Mouse (Mus musculus): ENCODE data around the gene Slc15a1. TPM values are rescaled to one million over a fixed set of nuclear protein-coding genes. Genes with fewer than 3 reads are reported as not detected.

The Slc15a1 gene
- polyA plus RNA-seq (2015; fragmentation: Nextera tagmentation; extraction: Ambion mirVana) = 0.70 TPM in 1 of 2 replicates, not detected in the other

DNA sequence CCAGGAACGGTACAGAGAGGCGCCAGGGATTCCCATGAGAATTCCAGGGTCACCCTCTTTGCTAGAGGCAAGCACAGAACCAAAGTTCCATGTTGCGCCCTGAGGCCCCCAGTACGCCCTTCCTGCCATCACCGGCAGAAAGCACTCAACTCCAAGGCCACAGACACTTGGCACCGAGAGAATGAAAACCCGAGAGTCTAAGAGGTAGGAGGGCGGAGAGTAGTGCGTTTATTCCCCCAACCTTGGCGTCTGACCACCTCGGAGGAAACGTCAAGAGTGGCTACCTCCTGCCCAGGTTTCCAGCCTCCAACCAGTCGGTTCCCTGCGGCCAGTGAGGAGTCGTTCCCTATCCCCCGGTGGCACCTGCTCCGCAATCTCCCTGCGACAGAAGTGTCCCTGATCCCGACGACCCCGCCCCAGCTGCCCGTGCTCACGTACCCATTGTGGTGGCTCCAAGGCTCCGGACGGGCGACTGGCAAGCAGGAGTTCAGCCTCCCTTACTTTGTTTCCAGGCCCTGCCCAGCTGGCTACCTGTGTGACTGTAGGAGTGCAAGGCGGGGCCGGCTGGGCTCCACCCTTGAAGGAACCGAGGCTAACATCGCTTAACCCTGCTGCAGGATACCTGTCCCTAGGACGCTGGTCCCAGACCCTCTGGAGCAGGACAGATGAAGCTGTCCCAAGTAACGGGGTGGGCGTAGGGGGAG lies at the start of gene Slc15a1:
Gene Slc15a1, minus strand, starts transcription at position 472 of the 704 bp plus-strand sequence.
- H3K4me1 ChIP-seq = 0 out of 2 replicates have a peak, but pooled peaks cover 4% of the 10 kb centered on the region
- 12% methylated on average over 33 of the region's 33 CpGs for WGBS
- no peaks in the 10 kb centered on the region for H3K9me3 ChIP-seq (replicated peaks)
- H3K36me3 ChIP-seq = no peaks in the 10 kb centered on the region
- H3K27me3 ChIP-seq (replicated peaks) = peaks cover 29% of the 10 kb centered on the region
- no peak for ATAC-seq (ENCODE audit: low FRiP score)
- no peak within 1 kb of the TSS for H3K27ac ChIP-seq (replicated peaks)
- peak within 1 kb of the TSS; percentile 36 for H3K4me2 ChIP-seq
- H3K4me3 ChIP-seq (replicated peaks) = 0 out of 2 replicates have a peak within 1 kb of the TSS, but pooled peaks have one; percentile 0
- no peak within 1 kb of the TSS for H3K9ac ChIP-seq (replicated peaks)

DNA sequence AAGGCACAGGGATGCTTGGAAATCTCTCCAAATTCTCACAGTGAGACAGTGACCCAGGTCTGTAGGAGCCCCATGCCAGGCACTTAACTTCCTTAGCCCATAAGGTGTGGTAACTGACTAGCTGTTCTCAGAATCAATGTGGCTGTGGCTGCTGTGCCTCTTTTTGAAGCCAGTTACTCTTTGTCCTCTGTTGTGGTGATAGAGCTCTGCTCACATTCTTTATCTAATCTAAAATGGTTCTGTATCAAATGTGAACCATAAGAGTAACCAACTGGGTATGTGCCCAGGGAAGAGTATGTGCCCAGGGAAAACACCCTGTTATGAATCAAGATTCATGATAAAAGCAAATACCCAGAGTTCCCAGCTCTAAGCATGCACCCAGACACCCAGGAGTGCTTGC lies 48.7 kb upstream of the Slc15a1 start:
- Histone ChIP-seq H3K4me3 (replicated peaks) (no peak overlapping the region), H3K9me3 (replicated peaks) (no peaks in the 10 kb centered on the region), H3K4me2 (no peak overlapping the region), H3K9ac (replicated peaks) (no peak overlapping the region), H3K27me3 (replicated peaks) (no peaks in the 10 kb centered on the region), H3K27ac (replicated peaks) (no peak overlapping the region), H3K4me1 (no peaks in the 10 kb centered on the region), H3K36me3 (0 out of 2 replicates have a peak, but pooled peaks cover 13% of the 10 kb centered on the region)
- no peak for ATAC-seq (ENCODE audit: low FRiP score)

DNA sequence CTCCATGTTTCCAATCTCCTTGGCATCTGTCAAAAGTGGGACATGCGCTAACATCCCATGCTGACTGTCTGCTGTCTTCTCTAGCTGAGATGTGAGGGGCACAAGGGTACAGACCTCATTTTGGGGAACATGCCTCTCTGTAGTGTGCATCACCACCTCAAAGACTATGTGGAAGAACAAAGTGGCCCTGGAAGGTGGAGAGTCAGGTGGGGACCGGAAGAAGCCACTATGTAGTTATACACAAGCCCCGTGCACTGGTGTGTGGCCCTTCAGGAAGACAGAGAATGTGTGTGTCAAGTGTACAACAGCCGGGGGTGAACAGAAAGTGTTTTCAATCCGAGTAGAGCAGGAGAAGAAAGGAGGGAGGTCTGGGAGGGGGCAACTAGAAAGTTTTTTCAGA lies 47.5 kb upstream of the Slc15a1 start:
- WGBS = 85% methylated on average over 5 of the region's 5 CpGs
- Histone ChIP-seq H3K27ac (replicated peaks) (no peak overlapping the region), H3K27me3 (replicated peaks) (no peaks in the 10 kb centered on the region), H3K4me2 (no peak overlapping the region), H3K9ac (replicated peaks) (no peak overlapping the region), H3K36me3 (0 out of 2 replicates have a peak, but pooled peaks cover 13% of the 10 kb centered on the region), H3K9me3 (replicated peaks) (no peaks in the 10 kb centered on the region), H3K4me1 (no peaks in the 10 kb centered on the region), H3K4me3 (replicated peaks) (no peak overlapping the region)
- no peak for ATAC-seq (ENCODE audit: low FRiP score)

DNA sequence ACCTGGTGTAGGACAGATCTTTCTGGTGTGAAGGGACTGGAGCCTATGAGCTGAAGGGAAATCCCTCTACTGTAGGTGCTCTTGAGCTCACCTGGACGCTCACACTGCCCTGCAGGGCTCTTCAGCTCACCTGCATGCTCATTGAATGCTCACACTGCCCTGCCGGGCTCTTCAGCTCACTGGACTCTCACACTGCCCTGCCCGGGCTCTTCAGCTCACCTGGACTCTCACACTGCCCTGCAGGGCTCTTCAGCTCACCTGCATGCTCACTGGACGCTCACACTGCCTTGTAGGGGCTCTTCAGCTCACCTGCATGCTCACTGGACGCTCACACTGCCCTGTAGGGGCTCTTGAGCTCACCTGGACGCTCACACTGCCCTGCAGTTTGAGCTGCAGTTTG lies 44.8 kb upstream of the Slc15a1 start:
- Histone ChIP-seq H3K9ac (replicated peaks) (no peak overlapping the region), H3K36me3 (peaks cover 22% of the 10 kb centered on the region; the same call in 1 of the 2 replicates), H3K27me3 (replicated peaks) (no peaks in the 10 kb centered on the region), H3K4me3 (replicated peaks) (no peak overlapping the region), H3K9me3 (replicated peaks) (no peaks in the 10 kb centered on the region), H3K4me2 (no peak overlapping the region), H3K27ac (replicated peaks) (no peak overlapping the region), H3K4me1 (no peaks in the 10 kb centered on the region)
- no peak for ATAC-seq (ENCODE audit: low FRiP score)
- 78% methylated on average over 6 of the region's 6 CpGs for WGBS

DNA sequence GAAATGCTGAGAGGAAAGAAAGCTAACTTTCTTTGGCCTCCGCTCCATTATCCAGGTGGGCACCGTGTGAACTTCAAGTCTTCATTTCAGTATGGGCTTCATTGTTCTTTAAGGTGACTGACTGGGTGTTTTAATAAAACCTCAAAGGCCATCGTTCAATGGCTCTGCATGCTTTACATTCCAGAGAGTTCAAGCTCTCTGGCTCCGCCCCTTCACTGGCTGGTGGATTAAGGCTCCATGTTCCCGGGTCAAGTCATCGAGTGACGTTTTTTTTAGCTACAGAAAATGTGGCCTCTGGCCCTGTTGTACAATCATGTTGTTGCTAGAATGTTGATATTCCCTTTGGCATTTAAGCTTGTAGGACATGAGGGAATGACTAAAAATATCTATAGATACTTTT lies 42.7 kb upstream of the Slc15a1 start:
- ATAC-seq (ENCODE audit: low FRiP score) = no peak
- no peaks in the 10 kb centered on the region for H3K27me3 ChIP-seq (replicated peaks)
- no peak overlapping the region for H3K4me2 ChIP-seq

DNA sequence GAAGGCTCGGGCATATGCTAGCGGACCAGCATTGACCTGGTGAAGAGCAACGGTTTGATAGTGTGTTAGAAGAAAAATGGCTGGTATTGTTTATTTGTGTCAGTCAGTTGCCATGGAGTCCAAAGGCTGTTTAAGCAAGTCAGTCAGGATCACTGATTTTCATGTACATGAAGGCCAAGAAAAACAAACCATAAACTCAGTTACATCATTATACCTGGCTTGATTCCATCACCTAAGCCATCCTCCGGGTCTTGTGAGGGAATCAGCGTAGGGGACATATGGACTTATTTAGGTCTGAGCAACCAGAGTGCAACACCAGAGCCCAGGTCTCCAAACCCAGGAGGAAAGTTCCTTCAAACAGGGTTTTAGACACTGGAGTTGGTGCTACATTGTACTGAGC lies 41.6 kb upstream of the Slc15a1 start:
- Histone ChIP-seq H3K4me2 (no peak overlapping the region), H3K27me3 (replicated peaks) (no peaks in the 10 kb centered on the region), H3K4me3 (replicated peaks) (no peak overlapping the region), H3K9ac (replicated peaks) (no peak overlapping the region), H3K9me3 (replicated peaks) (no peaks in the 10 kb centered on the region), H3K36me3 (peaks cover 17% of the 10 kb centered on the region; the same call in 1 of the 2 replicates), H3K4me1 (no peaks in the 10 kb centered on the region), H3K27ac (replicated peaks) (no peak overlapping the region)
- ATAC-seq (ENCODE audit: low FRiP score) = no peak
- WGBS = 86% methylated on average over 5 of the region's 5 CpGs

More for the DNA sequence above, 42.7 kb upstream of the Slc15a1 start:
- Histone ChIP-seq H3K9ac (replicated peaks) (no peak overlapping the region), H3K4me1 (no peaks in the 10 kb centered on the region), H3K9me3 (replicated peaks) (no peaks in the 10 kb centered on the region), H3K36me3 (peaks cover 17% of the 10 kb centered on the region; the same call in 1 of the 2 replicates), H3K4me3 (replicated peaks) (no peak overlapping the region), H3K27ac (replicated peaks) (no peak overlapping the region)
- WGBS = 62% methylated on average over 7 of the region's 7 CpGs

DNA sequence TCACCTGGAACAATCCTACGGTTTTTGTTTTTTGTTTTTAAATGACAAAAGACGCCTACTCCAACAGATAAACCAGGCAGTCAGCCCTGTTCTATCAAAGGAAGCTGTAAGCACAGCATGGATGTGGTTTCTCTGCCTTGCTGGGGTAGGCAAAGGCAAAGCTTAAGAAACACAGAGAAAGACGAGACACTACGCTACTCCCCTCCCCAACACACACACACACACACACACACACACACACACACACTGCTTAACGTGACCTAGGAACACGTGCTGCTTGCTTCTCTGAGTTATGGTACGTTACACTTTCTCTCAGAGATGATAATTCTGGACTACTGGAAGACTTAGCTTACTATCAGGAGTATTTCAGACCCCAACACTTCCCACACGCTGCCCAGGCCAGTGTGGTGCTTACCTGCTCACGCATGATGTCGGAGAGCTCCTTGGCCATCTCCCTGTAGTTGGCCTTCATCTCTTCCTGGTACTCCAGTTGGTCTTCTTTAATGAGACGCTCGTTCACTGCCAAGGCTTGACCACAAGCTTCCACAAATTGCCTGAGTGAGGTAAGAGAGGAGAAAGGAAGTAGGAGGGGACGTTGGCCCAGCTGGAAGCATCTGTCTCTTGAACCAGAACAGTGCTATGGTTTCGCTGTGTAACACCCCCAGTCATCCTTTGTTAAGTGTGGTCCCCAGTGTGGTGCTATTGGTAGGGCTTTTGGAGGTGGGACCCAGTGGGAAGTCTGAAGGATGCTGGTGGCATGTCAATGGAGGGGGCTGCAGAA lies 40.7 kb upstream of the Slc15a1 start:
- ATAC-seq (ENCODE audit: low FRiP score) = no peak
- H3K27me3 ChIP-seq (replicated peaks) = no peaks in the 10 kb centered on the region
- WGBS = 88% methylated on average over 14 of the region's 14 CpGs

DNA sequence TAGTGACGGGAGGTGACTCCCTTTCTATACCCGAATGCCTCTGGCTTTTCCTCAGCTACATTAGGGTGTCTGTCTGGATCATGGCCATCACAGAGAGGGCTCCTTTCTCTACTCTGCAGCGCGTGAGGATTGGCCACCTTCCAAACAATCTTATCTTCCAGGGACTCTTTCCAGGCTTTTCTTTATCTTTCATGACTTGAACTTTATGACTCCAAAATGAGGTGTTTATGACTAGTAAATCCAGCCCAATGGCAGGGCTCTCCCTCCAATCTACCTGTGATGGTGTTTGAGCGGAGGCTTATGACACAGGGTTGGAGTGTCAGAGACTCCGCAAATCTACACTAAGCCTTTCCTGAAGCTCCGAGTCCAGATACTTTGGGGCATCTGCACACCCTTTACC lies 36.2 kb upstream of the Slc15a1 start:
- 77% methylated on average over 7 of the region's 7 CpGs for WGBS
- Histone ChIP-seq H3K4me2 (no peak overlapping the region), H3K27ac (replicated peaks) (no peak overlapping the region), H3K9ac (replicated peaks) (no peak overlapping the region), H3K4me1 (no peaks in the 10 kb centered on the region), H3K36me3 (peaks cover 12% of the 10 kb centered on the region; the same call in 1 of the 2 replicates), H3K9me3 (replicated peaks) (no peaks in the 10 kb centered on the region), H3K27me3 (replicated peaks) (no peaks in the 10 kb centered on the region), H3K4me3 (replicated peaks) (no peak overlapping the region)
- no peak for ATAC-seq (ENCODE audit: low FRiP score)

More for the DNA sequence above, 40.7 kb upstream of the Slc15a1 start:
- no peaks in the 10 kb centered on the region for H3K4me1 ChIP-seq
- no peak overlapping the region for H3K9ac ChIP-seq (replicated peaks)
- H3K4me2 ChIP-seq = no peak overlapping the region
- H3K36me3 ChIP-seq = peaks cover 17% of the 10 kb centered on the region; the same call in 1 of the 2 replicates
- H3K27ac ChIP-seq (replicated peaks) = no peak overlapping the region
- no peak overlapping the region for H3K4me3 ChIP-seq (replicated peaks)
- no peaks in the 10 kb centered on the region for H3K9me3 ChIP-seq (replicated peaks)

DNA sequence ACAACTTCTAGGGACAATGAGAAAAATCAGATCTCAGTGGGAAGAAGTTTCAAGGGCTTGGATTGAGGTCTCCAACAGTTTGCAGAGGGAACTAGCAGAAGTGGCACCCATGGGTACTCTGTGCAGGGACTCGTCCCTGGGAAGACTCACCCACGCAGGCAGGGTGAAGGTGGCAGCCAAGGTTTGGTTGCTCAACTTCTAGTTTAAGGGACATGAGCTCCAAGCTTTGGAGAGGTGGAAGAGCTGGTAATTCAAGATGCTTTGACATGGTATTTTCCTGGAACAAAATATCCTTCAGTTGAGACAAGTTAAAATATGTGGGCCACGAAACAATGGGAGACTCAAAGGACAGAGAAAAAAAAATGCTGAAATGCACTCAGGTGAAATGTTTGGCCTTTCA lies 29.4 kb upstream of the Slc15a1 start:
- no peak overlapping the region for H3K4me2 ChIP-seq
- H3K36me3 ChIP-seq = no peaks in the 10 kb centered on the region
- H3K27me3 ChIP-seq (replicated peaks) = no peaks in the 10 kb centered on the region
- no peak overlapping the region for H3K9ac ChIP-seq (replicated peaks)
- H3K9me3 ChIP-seq (replicated peaks) = no peaks in the 10 kb centered on the region
- WGBS = 93% methylated on average over 3 of the region's 3 CpGs
- ATAC-seq (ENCODE audit: low FRiP score) = no peak
- H3K27ac ChIP-seq (replicated peaks) = no peak overlapping the region
- H3K4me1 ChIP-seq = no peaks in the 10 kb centered on the region
- no peak overlapping the region for H3K4me3 ChIP-seq (replicated peaks)

DNA sequence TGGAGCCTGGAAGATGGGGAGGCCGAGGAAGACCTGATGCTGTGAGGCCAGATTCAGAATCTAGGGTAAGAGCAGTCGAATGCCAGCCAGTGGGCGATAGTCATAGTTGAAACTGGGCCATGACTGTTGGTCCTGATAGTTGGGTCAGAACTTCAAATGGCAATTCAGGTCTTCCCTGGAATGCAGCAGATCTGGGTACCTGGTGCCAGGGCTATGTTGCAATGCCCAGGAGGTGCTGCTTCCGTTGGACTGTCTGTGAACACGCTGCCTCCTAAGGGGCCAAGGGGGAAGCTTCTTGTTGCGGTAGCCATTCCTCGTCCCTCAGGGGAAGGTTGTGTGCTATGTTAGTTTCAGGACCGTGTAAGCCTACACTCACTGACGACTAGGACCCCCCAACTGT lies 25.8 kb upstream of the Slc15a1 start:
- Histone ChIP-seq H3K4me3 (replicated peaks) (no peak overlapping the region), H3K27ac (replicated peaks) (no peak overlapping the region), H3K27me3 (replicated peaks) (no peaks in the 10 kb centered on the region), H3K4me1 (no peaks in the 10 kb centered on the region), H3K9me3 (replicated peaks) (no peaks in the 10 kb centered on the region), H3K36me3 (no peaks in the 10 kb centered on the region), H3K9ac (replicated peaks) (no peak overlapping the region), H3K4me2 (no peak overlapping the region)
- 87% methylated on average over 9 of the region's 9 CpGs for WGBS
- ATAC-seq (ENCODE audit: low FRiP score) = no peak

DNA sequence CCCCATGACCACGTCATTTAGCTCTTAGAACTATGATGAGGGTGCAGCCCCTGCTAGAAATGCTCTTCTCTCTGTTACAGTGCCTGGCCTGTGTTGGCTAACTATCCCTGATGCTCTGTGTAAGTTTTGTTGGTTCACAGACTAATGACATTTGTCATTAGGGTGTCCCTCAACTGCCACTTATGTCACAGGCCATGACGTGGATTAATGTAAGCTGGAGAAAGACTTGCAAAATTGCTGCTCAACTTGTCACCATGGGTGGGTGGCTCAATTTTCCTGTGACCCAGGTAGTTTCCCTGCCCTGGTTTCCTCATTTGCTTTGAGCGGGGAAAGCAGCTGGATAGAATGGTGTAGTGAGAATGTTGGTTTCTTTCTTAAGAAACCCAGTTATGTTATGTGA lies 22.8 kb upstream of the Slc15a1 start:
- H3K4me2 ChIP-seq = no peak overlapping the region
- no peak overlapping the region for H3K27ac ChIP-seq (replicated peaks)
- no peak for ATAC-seq (ENCODE audit: low FRiP score)
- H3K9me3 ChIP-seq (replicated peaks) = no peaks in the 10 kb centered on the region
- H3K27me3 ChIP-seq (replicated peaks) = no peaks in the 10 kb centered on the region
- H3K4me1 ChIP-seq = no peaks in the 10 kb centered on the region
- H3K36me3 ChIP-seq = no peaks in the 10 kb centered on the region
- H3K9ac ChIP-seq (replicated peaks) = no peak overlapping the region
- no peak overlapping the region for H3K4me3 ChIP-seq (replicated peaks)
- 91% methylated on average over 3 of the region's 3 CpGs for WGBS

- no peak overlapping the region for H3K9ac ChIP-seq (replicated peaks)
- no peak overlapping the region for H3K4me3 ChIP-seq (replicated peaks)
- no peak for ATAC-seq (ENCODE audit: low FRiP score)
- WGBS = 85% methylated on average over 1 of the region's 1 CpGs
- H3K9me3 ChIP-seq (replicated peaks) = no peaks in the 10 kb centered on the region
- H3K27me3 ChIP-seq (replicated peaks) = no peaks in the 10 kb centered on the region
- no peaks in the 10 kb centered on the region for H3K4me1 ChIP-seq
- no peak overlapping the region for H3K27ac ChIP-seq (replicated peaks)
- no peaks in the 10 kb centered on the region for H3K36me3 ChIP-seq
- no peak overlapping the region for H3K4me2 ChIP-seq
Measured at GRCm38 (mm10) chr14:121527201-121527600, 22.1 kb upstream of the Slc15a1 start.

Measured in neural tube, embryonic 15.5 days (tissue).